Mouse (Mus musculus) left cerebral cortex, adult 2 months (tissue): ENCODE measurements around the gene Csf1. TPM values are rescaled to one million over a fixed set of nuclear protein-coding genes. Genes with fewer than 3 reads are reported as not detected.
"Not testable (repeated sequence)": the region's sequence is repeated elsewhere in the genome, so short reads cannot be mapped to it uniquely, and the experiment has no call there.

ENCODE experiments used
- DNase-seq, 2 experiments: peaks; one replicate each; pipeline ENCODE4 v3.0.0; 2021 to 2022; ENCODE audit warnings: low spot score in 2 of 2, mixed read lengths in 1 of 2; ENCODE audit errors: extremely low spot score in 1 of 2
- H3K27ac ChIP-seq: fragments of 200-600 bp; 2 replicates; pipeline ENCODE4 v1.8.1; 2022
- H3K4me3 ChIP-seq: fragments of 200-600 bp; 2 replicates; pipeline ENCODE4 v1.8.1; 2022
- CTCF ChIP-seq: fragments of 200-600 bp; IDR thresholded peaks from 2 replicates; pipeline ENCODE4 v1.8.1; 2022; ENCODE audit warnings: antibody characterized with exemption, mild to moderate bottlenecking, moderate library complexity
- intact Hi-C: fragments of 180-260 bp; cut with DNase I; formaldehyde crosslinking; loops from one replicate; pipeline ENCODE4 v1.15.1; 2025
- total RNA-seq, 2 experiments: library from RNA; stranded (reverse); gene quantifications; 2 replicates each; pipeline ENCODE4 v1.2.3; 2021

Csf1 gene
- total RNA-seq, 2 experiments from 2014 or later = 12.6 to 13.2 TPM

DNA sequence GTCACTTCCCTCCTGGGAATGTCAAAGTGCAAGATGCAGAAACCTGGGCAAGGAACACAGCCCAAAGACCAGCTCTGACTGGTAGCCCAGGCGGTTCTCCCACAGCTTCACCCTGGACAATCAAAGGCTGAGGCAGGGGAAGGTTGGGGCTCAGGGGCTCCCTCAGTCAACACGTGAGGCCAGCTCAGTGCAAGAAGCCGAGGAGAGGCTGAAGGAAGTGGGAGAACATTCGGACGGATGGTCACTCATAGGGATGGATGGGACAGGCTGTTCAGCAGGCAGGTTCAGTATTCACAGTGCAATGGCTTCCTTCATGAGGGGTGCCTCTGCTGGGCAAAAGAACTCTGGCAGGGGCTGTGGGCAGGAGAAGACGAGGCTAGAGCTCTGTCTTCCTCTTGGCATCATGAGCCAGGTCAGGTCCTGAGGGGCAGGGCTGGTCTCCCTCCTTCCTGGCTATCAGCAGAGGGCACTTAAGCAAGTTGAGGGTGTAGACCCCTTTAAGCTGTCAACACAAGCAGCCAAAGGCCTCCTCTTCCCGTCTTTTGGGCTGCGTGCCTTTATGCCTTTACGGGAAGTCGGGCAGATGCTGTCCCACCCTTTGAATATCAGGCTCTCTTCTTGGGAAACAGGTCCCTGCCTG, 18.1 kb downstream of the Csf1 start:
- no peak for DNase-seq
- TF ChIP-seq CTCF = no peak
- intact Hi-C loops = no loop called here
- H3K4me3 ChIP-seq = no peak overlapping the region
- peak overlapping the region; percentile 24; the same call in 1 of the 2 replicates for H3K27ac ChIP-seq

- Histone ChIP-seq H3K27ac (peak overlapping the region; percentile 81), H3K4me3 (no peak overlapping the region)
- intact Hi-C loops = no loop called here
- TF ChIP-seq CTCF = no peak
- DNase-seq = no peak
These were observed 18.9 kb downstream of the Csf1 start for GRCm38 (mm10) chr3:107741387-107741786.

DNA sequence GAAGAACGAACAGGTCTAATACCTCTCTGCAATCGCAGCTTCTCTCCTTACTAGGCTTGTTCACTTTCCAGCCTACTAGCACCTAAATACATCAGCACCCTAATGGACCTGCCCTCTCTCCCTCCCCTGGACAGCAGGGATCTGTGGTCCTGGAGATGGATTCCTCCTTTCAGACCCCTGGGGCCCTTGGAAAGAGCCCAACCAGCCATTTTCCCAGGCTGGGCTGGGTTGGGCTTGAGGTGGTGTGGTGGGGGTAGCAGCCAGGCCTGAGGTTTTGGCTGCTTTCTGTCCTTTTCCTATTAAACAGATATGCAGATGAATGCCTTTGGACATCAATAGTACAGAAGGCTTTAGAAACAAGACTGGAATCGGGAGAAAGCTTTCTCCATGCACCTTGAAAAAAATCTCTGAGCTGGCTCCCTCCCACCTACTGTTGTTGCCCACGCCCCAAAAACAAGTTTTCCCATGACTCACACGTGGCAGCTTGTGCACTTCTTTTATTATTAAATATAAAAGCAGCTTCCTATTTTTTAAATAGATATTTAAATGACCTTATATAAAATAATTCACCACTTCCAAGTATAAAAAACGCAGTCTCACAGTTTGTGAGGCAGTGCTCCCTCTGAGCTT, 19.6 kb downstream of the Csf1 start:
- Histone ChIP-seq H3K27ac (peak overlapping the region; percentile 81), H3K4me3 (no peak overlapping the region)
- no peak for DNase-seq
- no peak for TF ChIP-seq CTCF
- intact Hi-C loops = no loop called here

GRCm38 (mm10) chr3:107739966-107740365, 20.3 kb downstream of the Csf1 start:
- Histone ChIP-seq H3K27ac (peak overlapping the region; percentile 81), H3K4me3 (no peak overlapping the region)
- DNase-seq = no peak
- no peak for TF ChIP-seq CTCF
- intact Hi-C loops = no loop called here

DNA sequence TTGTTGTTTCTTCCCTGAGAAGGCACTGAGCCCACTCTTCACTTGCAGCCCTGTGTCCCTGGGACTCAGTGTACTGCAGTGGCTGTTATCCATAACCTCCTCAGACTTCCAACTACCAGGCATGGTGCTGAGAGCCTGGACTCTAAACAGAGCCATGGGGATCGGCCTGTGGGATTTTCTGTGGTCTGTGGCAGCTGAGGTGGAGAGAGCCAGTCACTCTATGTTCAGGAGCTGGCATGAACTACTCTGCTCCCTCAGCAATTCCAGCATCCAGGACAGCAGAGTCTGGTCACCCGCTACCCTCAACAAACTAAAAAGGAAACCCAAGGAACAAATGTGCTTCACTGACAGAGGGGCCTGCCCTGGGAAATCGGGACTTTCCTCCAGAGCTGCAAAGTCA, 20.8 kb downstream of the Csf1 start:
- peak overlapping the region; percentile 66 for H3K27ac ChIP-seq
- intact Hi-C loops = no loop called here

GRCm38 (mm10) chr3:107738620-107739019, 21.6 kb downstream of the Csf1 start:
- DNase-seq = no peak
- H3K4me3 ChIP-seq = no peak overlapping the region
- no peak overlapping the region; the same call in 1 of the 2 replicates for H3K27ac ChIP-seq
- peak; percentile 51 for TF ChIP-seq CTCF
- intact Hi-C loops = no loop called here

More for the DNA sequence above, 20.8 kb downstream of the Csf1 start:
- DNase-seq = no peak
- no peak for TF ChIP-seq CTCF
- H3K4me3 ChIP-seq = no peak overlapping the region

- DNase-seq = no peak
- TF ChIP-seq CTCF = no peak
- intact Hi-C loops = no loop called here
- Histone ChIP-seq H3K27ac (no peak overlapping the region), H3K4me3 (no peak overlapping the region)
These were observed 22.6 kb downstream of the Csf1 start for GRCm38 (mm10) chr3:107737609-107738190.

GRCm38 (mm10) chr3:107735620-107736019, 24.6 kb downstream of the Csf1 start:
- DNase-seq, H3K4me3 ChIP-seq, intact Hi-C loops, H3K27ac ChIP-seq: not testable (repeated sequence)

GRCm38 (mm10) chr3:107733329-107733728, 26.9 kb downstream of the Csf1 start:
- no peak for DNase-seq
- intact Hi-C loops = no loop called here
- TF ChIP-seq CTCF = no peak
- Histone ChIP-seq H3K27ac (no peak overlapping the region), H3K4me3 (no peak overlapping the region)

GRCm38 (mm10) chr3:107730236-107730635, 30.0 kb downstream of the Csf1 start:
- Histone ChIP-seq H3K4me3 (no peak overlapping the region), H3K27ac (no peak overlapping the region)
- DNase-seq = no peak
- no peak for TF ChIP-seq CTCF
- intact Hi-C loops = no loop called here

DNA sequence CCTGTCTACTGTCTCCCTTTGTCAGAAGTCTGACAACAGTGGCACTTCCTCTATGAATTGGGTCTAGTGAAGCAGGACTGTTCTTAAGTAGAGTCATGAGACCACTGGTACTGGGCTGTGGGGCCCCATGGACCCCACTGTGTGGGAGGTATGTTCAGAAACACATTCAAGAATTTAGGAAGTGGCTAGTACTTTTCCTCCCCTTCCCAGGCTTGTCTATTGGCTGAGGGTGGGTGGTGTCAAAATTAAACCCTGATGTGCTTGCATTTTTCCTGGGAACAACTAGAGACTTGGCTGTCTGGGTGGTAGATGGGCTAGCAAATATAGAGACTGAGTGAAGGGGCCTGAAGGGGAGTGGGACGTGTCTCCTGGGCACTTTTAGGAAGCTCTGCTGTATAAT, 31.8 kb downstream of the Csf1 start:
- intact Hi-C loops = no loop called here
- H3K27ac ChIP-seq = no peak overlapping the region
- TF ChIP-seq CTCF = no peak
- DNase-seq = no peak
- no peak overlapping the region for H3K4me3 ChIP-seq

- DNase-seq = no peak
- H3K4me3 ChIP-seq = no peak overlapping the region
- no peak overlapping the region for H3K27ac ChIP-seq
- intact Hi-C loops = no loop called here
- no peak for TF ChIP-seq CTCF
These were observed 44.3 kb downstream of the Csf1 start for GRCm38 (mm10) chr3:107715971-107716370.
